Mouse (Mus musculus) heart, embryonic 15.5 days (tissue): Measurements from ENCODE around the gene Aif1. TPM values are rescaled to one million over a fixed set of nuclear protein-coding genes. Genes with fewer than 3 reads are reported as not detected.

Source experiments
- ATAC-seq: fragments of 200-750 bp; cut with Nextera tagmentation; replicated peaks from 2 replicates; pipeline ENCODE4 v1.8.0; 2017; ENCODE audit warnings: low read depth, moderate TSS enrichment; ENCODE audit not compliant: insufficient number of reproducible peaks, insufficient read depth, low FRiP score
- H3K27ac ChIP-seq: fragments of 300-500 bp; sonication (generic); 2 replicates; pipeline ENCODE4 v1.5.1; 2015; ENCODE audit warnings: mild to moderate bottlenecking, inconsistent platforms
- H3K27me3 ChIP-seq: fragments of 300-500 bp; sonication (generic); 2 replicates; pipeline ENCODE4 v1.6.1; 2015; ENCODE audit warnings: inconsistent platforms
- H3K36me3 ChIP-seq: fragments of 300-500 bp; sonication (generic); 2 replicates; pipeline ENCODE4 v1.6.1; 2015; ENCODE audit warnings: mild to moderate bottlenecking, inconsistent platforms
- H3K4me1 ChIP-seq: fragments of 300-500 bp; sonication (generic); replicated peaks from 2 replicates; pipeline ENCODE4 v1.6.1; 2015; ENCODE audit warnings: inconsistent platforms
- H3K4me2 ChIP-seq: fragments of 300-500 bp; sonication (generic); 2 replicates; pipeline ENCODE4 v1.6.1; 2015; ENCODE audit warnings: inconsistent platforms, mild to moderate bottlenecking, moderate library complexity
- H3K4me3 ChIP-seq: fragments of 300-500 bp; sonication (generic); 2 replicates; pipeline ENCODE4 v1.5.1; 2015; ENCODE audit warnings: mild to moderate bottlenecking, inconsistent platforms
- H3K9ac ChIP-seq: fragments of 300-500 bp; sonication (generic); 2 replicates; pipeline ENCODE4 v1.6.1; 2015; ENCODE audit warnings: mild to moderate bottlenecking, inconsistent platforms
- H3K9me3 ChIP-seq: fragments of 300-500 bp; sonication (generic); replicated peaks from 2 replicates; pipeline ENCODE4 v1.6.1; 2016; ENCODE audit warnings: inconsistent platforms
- WGBS: fragments of 180-500 bp; shearing (Covaris S2); methylation state at CpG from one replicate; pipeline ENCODE4 v1.1.7; 2015; ENCODE audit warnings: mixed read lengths; 5-methylcytosine and 5-hydroxymethylcytosine counted together
- polyA plus RNA-seq: library from polyadenylated mRNA; unstranded; fragments of >200 nt; fragmentation: Nextera tagmentation; extraction: Ambion mirVana; gene quantifications from 2 replicates; pipeline ENCODE4 v1.2.1, GENCODE M21; 2015

The Aif1 gene
- polyA plus RNA-seq, 1 experiment from 2014 or later, result 7.5 TPM

GRCm38 (mm10) chr17:35164568-35165450 is 11.1 kb downstream of the Aif1 start, which contains the start of gene Prrc2a:
TSS of gene Prrc2a (minus strand) at chr17:35164897.
- WGBS, result under 1% methylated on average over 77 of the region's 89 CpGs
- ATAC-seq, result peak; percentile 97
- peaks cover 31% of the 10 kb centered on the region for H3K4me1 ChIP-seq
- no peaks in the 10 kb centered on the region for H3K9me3 ChIP-seq
- H3K27me3 ChIP-seq, result no peaks in the 10 kb centered on the region
- peak within 1 kb of the TSS; percentile 92 for H3K4me3 ChIP-seq
- peak within 1 kb of the TSS; percentile 97 for H3K27ac ChIP-seq
- peaks cover 19% of the 10 kb centered on the region for H3K36me3 ChIP-seq
- H3K9ac ChIP-seq, result peak within 1 kb of the TSS; percentile 98
- H3K4me2 ChIP-seq, result peak within 1 kb of the TSS; percentile 92

- Histone ChIP-seq H3K36me3 (peaks cover 25% of the 10 kb centered on the region), H3K9ac (peak overlapping the region; percentile 98), H3K4me3 (peak overlapping the region; percentile 92), H3K4me2 (peak overlapping the region; percentile 92), H3K9me3 (no peaks in the 10 kb centered on the region), H3K4me1 (peaks cover 31% of the 10 kb centered on the region), H3K27ac (peak overlapping the region; percentile 97), H3K27me3 (no peaks in the 10 kb centered on the region)
- ATAC-seq, result no peak
- under 1% methylated on average over 28 of the region's 28 CpGs for WGBS
Measured at GRCm38 (mm10) chr17:35164218-35164567, 11.7 kb downstream of the Aif1 start.

- no peak for ATAC-seq
- WGBS, result 5% methylated on average over 8 of the region's 8 CpGs
- H3K27me3 ChIP-seq, result no peaks in the 10 kb centered on the region
- peak overlapping the region; percentile 98 for H3K9ac ChIP-seq
- peaks cover 31% of the 10 kb centered on the region for H3K4me1 ChIP-seq
- H3K4me2 ChIP-seq, result peak overlapping the region; percentile 92
- H3K4me3 ChIP-seq, result peak overlapping the region; percentile 92
- no peaks in the 10 kb centered on the region for H3K9me3 ChIP-seq
- H3K36me3 ChIP-seq, result peaks cover 32% of the 10 kb centered on the region
- peak overlapping the region; percentile 97 for H3K27ac ChIP-seq
Measured at GRCm38 (mm10) chr17:35163326-35164081, 12.4 kb downstream of the Aif1 start.

- Histone ChIP-seq H3K4me2 (peak overlapping the region; percentile 92), H3K27ac (peak overlapping the region; percentile 97), H3K9ac (peak overlapping the region; percentile 98), H3K9me3 (no peaks in the 10 kb centered on the region), H3K36me3 (peaks cover 40% of the 10 kb centered on the region), H3K4me1 (peaks cover 31% of the 10 kb centered on the region), H3K4me3 (peak overlapping the region; percentile 92), H3K27me3 (no peaks in the 10 kb centered on the region)
- ATAC-seq, result no peak
- 26% methylated on average over 12 of the region's 12 CpGs for WGBS
Measured at GRCm38 (mm10) chr17:35162730-35163129, 13.1 kb downstream of the Aif1 start.

- Histone ChIP-seq H3K4me2 (peak overlapping the region; percentile 92), H3K27me3 (no peaks in the 10 kb centered on the region), H3K4me1 (peaks cover 31% of the 10 kb centered on the region), H3K9me3 (no peaks in the 10 kb centered on the region), H3K4me3 (peak overlapping the region; percentile 92), H3K36me3 (peaks cover 46% of the 10 kb centered on the region), H3K9ac (peak overlapping the region; percentile 98), H3K27ac (peak overlapping the region; percentile 6)
- WGBS, result 61% methylated on average over 14 of the region's 14 CpGs
- ATAC-seq, result no peak
Measured at GRCm38 (mm10) chr17:35162121-35162520, 13.7 kb downstream of the Aif1 start.

- WGBS, result 73% methylated on average over 11 of the region's 11 CpGs
- Histone ChIP-seq H3K9me3 (no peaks in the 10 kb centered on the region), H3K9ac (no peak overlapping the region), H3K27me3 (no peaks in the 10 kb centered on the region), H3K4me3 (no peak overlapping the region), H3K4me2 (no peak overlapping the region), H3K4me1 (peaks cover 28% of the 10 kb centered on the region), H3K27ac (no peak overlapping the region), H3K36me3 (peaks cover 53% of the 10 kb centered on the region)
- no peak for ATAC-seq
Measured at GRCm38 (mm10) chr17:35161421-35161820, 14.4 kb downstream of the Aif1 start.

- Histone ChIP-seq H3K27me3 (no peaks in the 10 kb centered on the region), H3K27ac (no peak overlapping the region), H3K4me3 (no peak overlapping the region), H3K4me1 (peaks cover 20% of the 10 kb centered on the region), H3K4me2 (no peak overlapping the region), H3K9ac (no peak overlapping the region), H3K36me3 (peaks cover 71% of the 10 kb centered on the region), H3K9me3 (no peaks in the 10 kb centered on the region)
- 84% methylated on average over 7 of the region's 7 CpGs for WGBS
- no peak for ATAC-seq
Measured at GRCm38 (mm10) chr17:35159638-35160037, 16.2 kb downstream of the Aif1 start.

GRCm38 (mm10) chr17:35158850-35159593 is 16.8 kb downstream of the Aif1 start:
- ATAC-seq, result no peak
- WGBS, result 88% methylated on average over 16 of the region's 16 CpGs
- Histone ChIP-seq H3K27me3 (no peaks in the 10 kb centered on the region), H3K4me3 (no peak overlapping the region), H3K9ac (no peak overlapping the region), H3K4me2 (no peak overlapping the region), H3K36me3 (peaks cover 77% of the 10 kb centered on the region), H3K4me1 (peaks cover 20% of the 10 kb centered on the region), H3K9me3 (no peaks in the 10 kb centered on the region), H3K27ac (no peak overlapping the region)

- Histone ChIP-seq H3K4me2 (no peak overlapping the region), H3K27me3 (no peaks in the 10 kb centered on the region), H3K9me3 (no peaks in the 10 kb centered on the region), H3K4me1 (peaks cover 11% of the 10 kb centered on the region), H3K36me3 (peaks cover 90% of the 10 kb centered on the region), H3K9ac (no peak overlapping the region; the same call in 1 of the 2 replicates), H3K4me3 (no peak overlapping the region), H3K27ac (no peak overlapping the region)
- WGBS, result 92% methylated on average over 8 of the region's 8 CpGs
- ATAC-seq, result no peak
Measured at GRCm38 (mm10) chr17:35157661-35158175, 18.1 kb downstream of the Aif1 start.

- Histone ChIP-seq H3K4me2 (no peak overlapping the region), H3K36me3 (peaks cover 95% of the 10 kb centered on the region), H3K9me3 (no peaks in the 10 kb centered on the region), H3K9ac (no peak overlapping the region), H3K27ac (no peak overlapping the region), H3K4me3 (no peak overlapping the region), H3K27me3 (no peaks in the 10 kb centered on the region), H3K4me1 (peaks cover 7% of the 10 kb centered on the region)
- no peak for ATAC-seq
- WGBS, result 93% methylated on average over 8 of the region's 8 CpGs
Measured at GRCm38 (mm10) chr17:35157254-35157653, 18.6 kb downstream of the Aif1 start.
